Mouse (Mus musculus) lung, postnatal 0 days (tissue): ENCODE measurements around the gene Gm20388.

ENCODE experiments used
- CTCF ChIP-seq: IDR thresholded peaks from 2 replicates; pipeline ENCODE4 v1.5.1; 2016; ENCODE audit warnings: antibody characterized with exemption, mild to moderate bottlenecking
- EP300 ChIP-seq: IDR thresholded peaks from 2 replicates; pipeline ENCODE4 v1.6.1; 2016; ENCODE audit warnings: antibody characterized with exemption, mild to moderate bottlenecking, control low read depth

GRCm38 (mm10) chr8:121936391-121936790 is 2025.8 kb downstream of the Gm20388 start:
- no peak for TF ChIP-seq EP300
- no peak for TF ChIP-seq CTCF
